ENCODE assay signal across 21 mouse cellular contexts in genomic region chr6:38811459-38812145, GRCm38 (mm10).
"Had no signal": no experiment of that assay in that cellular context is flagged by ENCODE, and none has a peak within 500 bp of the region (broad histone marks: within the 10 kb centered on the region; RNA-seq: fewer than 3 reads in every experiment).

No protein-coding gene starts in this region.

- H3K4me2 ChIP-seq: limb, embryonic 12.5 days; lung, embryonic 15.5 days; midbrain, embryonic 13.5 days; neural tube, embryonic 13.5 days had no signal

- H3K9me3 ChIP-seq: limb, embryonic 12.5 days; lung, embryonic 15.5 days; megakaryocyte, embryonic 14.5 days; midbrain, embryonic 10.5 days; midbrain, embryonic 13.5 days; neural tube, embryonic 13.5 days had no signal

- ATAC-seq: midbrain, embryonic 13.5 days; midbrain, embryonic 16.5 days had no signal

- H3K27ac ChIP-seq: kidney, postnatal 0 days; left cerebral cortex, adult 2 months; limb, embryonic 12.5 days; liver, embryonic 14.5 days; lung, embryonic 15.5 days; midbrain, embryonic 10.5 days; midbrain, embryonic 13.5 days; neural tube, embryonic 13.5 days had no signal

- DNase-seq: kidney, adult 2 months; kidney, postnatal 25 days; layer of hippocampus, postnatal 36 days; lung, adult 18-20 months; lung, postnatal 10 days; lung, postnatal 36 days; retina, postnatal 1 day; right cerebral cortex, postnatal 25 days; thymus, adult 18-20 months; thymus, postnatal 36 days had no signal

- H3K4me1 ChIP-seq: limb, embryonic 12.5 days had no signal

- H3K9ac ChIP-seq: limb, embryonic 12.5 days; liver, embryonic 14.5 days; lung, embryonic 15.5 days; midbrain, embryonic 13.5 days; neural tube, embryonic 13.5 days had no signal

- H3K27me3 ChIP-seq: limb, embryonic 12.5 days; lung, embryonic 15.5 days; megakaryocyte, embryonic 14.5 days; midbrain, embryonic 13.5 days; neural tube, embryonic 13.5 days had no signal

- H3K4me3 ChIP-seq: left cerebral cortex, adult 2 months; limb, embryonic 12.5 days; lung, embryonic 15.5 days; megakaryocyte, embryonic 14.5 days; midbrain, embryonic 10.5 days; midbrain, embryonic 13.5 days; myocyte; neural tube, embryonic 13.5 days had no signal
